Mouse (Mus musculus) cerebellum, postnatal 25 days (tissue): ENCODE results near the gene Cdc34.
"Not testable (repeated sequence)": the region's sequence is repeated elsewhere in the genome, so short reads cannot be mapped to it uniquely, and the experiment has no call there.

Experiments
- DNase-seq, 2 experiments: peaks; one replicate each; pipeline ENCODE4 v3.0.0; 2021; ENCODE audit warnings: mixed read lengths in 2 of 2

Gene Cdc34

DNA sequence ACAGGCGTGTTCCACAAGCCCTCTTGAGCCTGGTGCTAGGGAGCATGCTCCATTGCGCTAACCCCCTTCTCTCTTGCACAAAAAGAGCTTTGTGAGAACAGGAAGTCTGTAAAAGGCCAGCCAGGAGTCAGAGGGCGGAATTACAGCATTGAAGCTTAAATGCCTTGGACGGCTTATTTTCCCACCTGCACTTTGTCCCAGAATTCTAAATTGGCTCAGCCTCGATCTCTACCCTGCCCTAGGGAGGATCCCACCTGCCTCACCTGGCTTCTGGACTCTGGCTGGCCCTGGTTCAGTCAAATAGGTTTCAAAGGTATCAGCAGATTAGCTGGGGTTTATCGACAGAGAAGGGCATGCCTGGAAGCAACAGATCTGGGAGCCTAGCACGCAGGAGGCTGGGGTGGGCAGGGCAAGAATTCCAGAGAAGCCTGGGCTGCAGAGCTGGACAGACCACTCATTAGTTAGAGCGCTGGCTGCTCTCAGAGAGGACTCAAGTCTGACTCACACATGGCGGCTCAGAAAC is 14.2 kb downstream of the Cdc34 start:
- DNase-seq, result peak in 1 of 2 experiments; percentile 21

DNA sequence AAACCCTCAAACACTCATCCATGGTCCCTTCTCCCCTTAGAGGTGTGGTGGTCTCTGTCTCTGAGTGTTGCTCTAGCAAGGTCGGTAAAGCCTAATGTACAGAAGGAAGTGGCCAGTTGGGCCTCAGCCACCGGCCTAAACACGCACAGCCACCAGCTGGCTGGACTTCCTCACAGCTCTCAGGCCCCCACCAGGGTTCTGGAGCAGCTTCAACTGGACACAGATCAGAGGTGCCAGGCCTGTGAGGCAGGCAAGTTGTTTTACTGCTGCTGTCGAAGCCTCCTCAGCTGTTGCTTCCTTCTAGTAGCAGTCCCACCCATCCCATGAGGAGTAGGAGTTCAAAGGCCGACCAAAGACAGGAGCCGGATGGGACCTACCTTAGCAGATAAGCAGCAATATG is 15.9 kb downstream of the Cdc34 start:
- DNase-seq, result peak; percentile 93 to 95

DNA sequence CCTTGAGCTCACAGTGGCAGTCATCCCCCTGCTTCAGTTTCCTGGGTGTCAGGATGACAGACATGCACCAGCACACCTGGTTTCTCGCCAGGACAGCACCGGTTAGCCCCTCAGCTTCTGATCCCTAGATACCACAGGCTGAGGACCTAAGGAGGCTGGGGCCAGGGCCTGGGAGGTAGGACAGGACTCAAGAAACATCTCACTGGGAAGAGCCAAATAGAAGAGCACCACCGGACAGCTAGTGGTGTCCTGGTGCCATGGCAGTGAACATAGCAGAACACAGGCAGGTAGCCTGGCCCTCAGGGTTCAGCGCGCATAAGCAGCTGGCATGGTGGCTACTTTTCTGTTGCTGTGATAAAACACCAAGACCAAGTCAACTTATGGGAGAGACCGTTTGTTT is 16.5 kb downstream of the Cdc34 start:
- no peak for DNase-seq

DNA sequence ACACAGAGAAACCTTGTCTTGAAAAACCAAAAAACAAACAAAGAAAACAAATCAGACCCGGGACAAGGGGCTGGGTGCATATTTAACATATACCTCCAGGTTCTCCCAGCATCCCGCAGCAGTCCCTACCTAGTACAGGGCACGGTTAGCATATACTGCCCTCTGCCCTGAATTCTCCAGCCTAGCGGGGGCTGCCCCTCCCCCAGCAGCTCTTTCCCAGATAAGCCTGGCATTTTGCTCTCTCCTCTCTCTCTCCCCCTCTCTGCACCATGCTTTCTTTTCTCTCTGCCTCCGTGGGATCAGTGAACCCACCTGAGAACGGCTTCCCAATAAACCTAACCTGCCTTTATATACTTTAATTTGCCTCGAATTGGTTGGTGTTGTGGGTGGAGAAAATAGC is 18.7 kb downstream of the Cdc34 start:
- DNase-seq, result peak in 1 of 2 experiments; percentile 14

DNA sequence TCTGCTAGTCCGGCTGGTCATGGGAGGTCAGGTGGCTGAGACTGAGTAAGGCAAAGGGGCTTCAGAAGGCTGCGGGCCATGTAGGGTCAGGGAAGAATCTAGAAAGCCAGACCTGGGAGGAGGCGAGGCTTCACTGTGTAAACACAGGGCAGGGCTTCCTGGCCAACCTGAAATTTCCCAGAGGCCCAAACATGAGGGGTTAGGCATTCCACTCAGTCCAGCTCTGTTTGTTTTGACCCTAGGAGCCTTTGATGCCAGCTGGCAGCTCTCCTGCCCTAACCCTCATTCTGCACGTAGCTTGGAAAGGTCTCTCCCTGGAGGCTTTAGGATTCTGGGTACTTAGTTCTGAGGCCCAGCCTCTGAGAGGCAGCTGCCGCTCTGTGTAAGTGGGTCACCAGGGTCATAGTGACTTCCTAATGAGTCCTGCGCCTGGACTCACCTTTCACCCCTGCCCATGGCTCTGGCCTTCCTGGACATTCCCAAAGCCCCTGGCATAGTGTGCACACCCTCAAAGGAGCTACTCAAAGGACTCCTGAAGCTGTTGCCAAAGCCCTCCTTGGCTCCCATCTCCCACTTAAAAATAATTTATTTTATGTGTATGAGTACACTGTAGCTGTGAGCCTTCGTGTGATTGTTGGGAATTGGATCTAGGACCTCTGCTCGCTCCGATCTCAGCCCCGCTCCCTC is 19.6 kb downstream of the Cdc34 start:
- peak in 1 of 2 experiments; percentile 26 for DNase-seq

DNA sequence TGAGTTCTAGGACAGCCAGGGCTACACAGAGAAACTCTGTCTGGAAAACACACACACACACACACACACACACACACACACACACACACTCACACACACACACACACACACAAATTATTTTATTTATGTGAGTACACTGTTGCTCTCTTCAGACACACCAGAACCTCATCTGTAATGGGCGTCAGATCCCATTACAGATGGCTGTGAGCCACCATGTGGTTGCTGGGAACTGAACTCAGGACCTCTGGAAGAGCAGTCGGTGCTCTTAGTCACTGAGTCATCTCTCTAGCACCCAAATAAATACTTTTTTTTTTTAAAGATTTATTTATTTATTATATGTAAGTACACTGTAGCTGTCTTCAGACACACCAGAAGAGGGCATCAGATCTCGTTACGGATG is 21.0 kb downstream of the Cdc34 start:
- DNase-seq, result not testable (repeated sequence)

DNA sequence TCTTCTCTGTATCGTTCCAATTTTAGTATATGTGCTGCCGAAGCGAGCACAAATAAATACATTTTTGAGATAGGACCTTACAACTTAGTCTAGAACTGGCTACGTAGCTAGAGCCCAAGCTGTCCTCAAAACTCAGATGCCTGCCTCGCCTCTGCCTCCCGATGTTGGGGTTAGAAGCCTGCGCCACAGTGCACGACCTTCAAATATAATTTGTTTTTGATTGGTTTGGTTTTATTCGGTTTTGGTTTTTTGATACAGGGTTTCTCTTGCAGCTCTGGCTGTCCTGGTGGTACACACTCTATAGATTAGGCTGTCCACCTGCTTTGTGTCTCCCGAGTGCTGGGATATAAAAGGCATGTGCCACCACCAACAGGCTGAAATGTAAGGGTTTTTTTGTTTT is 21.5 kb downstream of the Cdc34 start:
- DNase-seq, result peak in 1 of 2 experiments; percentile 20

DNA sequence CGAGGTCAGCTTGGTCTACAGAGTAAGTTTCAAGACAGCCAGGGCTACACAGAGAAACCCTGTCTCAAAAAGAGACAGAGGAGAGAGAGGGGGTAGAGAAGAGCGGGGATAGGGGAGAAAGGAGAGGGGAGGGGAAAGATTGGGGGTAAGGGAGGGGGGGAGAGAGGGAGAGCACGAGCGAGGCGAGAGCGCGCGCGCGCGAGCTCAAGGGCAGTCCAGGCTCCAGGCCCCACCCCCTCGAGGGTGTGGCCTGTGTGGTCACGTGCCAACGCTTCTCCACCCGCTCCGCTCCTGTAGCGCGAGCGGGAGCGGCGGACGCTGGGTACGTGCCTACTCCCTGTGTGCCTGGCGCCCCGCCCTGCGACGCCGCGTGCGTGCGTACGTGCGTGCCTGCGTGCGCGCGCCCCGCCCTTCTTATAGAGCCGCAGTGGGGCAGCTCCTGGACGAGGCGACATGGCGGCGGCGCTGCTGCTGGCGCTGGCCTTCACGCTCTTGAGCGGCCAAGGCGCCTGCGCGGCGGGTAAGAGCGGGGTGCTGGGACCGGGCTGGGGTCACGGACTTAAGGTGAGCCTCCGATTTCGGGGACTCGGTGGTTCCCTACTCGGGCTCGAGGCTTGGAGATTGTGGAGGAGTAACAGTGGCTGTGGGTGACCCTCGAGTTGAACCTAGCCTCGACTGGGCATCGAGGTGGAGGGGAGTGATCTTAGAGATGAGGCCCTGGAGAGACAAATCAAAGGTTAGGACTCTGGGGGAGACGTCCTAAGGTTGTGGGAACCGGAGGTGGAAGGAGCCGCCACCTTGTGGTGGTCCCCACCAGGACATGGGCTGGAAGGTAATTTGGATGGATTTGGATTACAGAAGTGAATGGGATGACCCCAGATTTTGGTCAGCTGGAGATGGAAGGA is 22.3 kb downstream of the Cdc34 start, which contains the start of gene Bsg:
Bsg (plus strand) TSS at position 427 of the 905 bp plus-strand sequence.
- peak; percentile 99 to 100 for DNase-seq

DNA sequence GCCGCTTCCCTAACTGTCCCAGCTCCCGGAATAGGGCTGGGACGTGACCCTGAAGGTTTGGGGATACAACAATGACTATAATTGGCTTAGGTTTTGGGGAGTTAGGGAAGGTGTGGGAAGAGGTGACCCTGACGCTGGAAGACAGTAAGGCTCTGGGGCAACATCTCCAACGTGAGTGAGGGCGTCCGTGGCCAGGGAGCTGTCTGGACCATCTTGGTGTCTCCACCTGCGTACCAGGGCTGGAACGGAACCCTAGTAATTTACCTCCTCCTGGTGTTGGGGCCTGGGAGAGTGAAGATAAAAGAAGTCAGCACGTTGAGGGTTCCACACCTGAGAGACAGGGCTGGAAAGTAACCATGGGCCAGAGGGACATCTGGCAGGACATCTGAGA is 23.0 kb downstream of the Cdc34 start:
- no peak for DNase-seq

DNA sequence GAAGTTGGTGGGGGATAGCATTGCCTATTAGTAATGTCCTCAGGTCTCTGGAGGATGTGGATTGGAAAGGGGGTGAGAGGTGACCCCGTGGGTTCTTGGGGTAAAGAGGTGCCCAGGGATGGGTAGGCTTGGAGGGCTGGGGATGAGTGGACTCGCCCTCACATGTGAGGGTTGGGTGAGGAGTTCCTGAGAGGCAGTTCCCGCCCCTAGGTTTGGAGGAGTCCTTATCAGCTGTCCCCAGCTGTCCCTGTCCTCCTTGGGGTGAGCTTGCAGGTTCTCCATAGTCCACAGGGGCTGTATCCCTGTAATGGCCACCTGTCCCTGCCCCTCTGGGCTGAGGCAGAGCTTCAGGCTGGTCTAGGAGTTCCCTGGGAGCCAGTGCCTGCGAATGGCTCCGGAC is 24.0 kb downstream of the Cdc34 start:
- DNase-seq, result no peak

DNA sequence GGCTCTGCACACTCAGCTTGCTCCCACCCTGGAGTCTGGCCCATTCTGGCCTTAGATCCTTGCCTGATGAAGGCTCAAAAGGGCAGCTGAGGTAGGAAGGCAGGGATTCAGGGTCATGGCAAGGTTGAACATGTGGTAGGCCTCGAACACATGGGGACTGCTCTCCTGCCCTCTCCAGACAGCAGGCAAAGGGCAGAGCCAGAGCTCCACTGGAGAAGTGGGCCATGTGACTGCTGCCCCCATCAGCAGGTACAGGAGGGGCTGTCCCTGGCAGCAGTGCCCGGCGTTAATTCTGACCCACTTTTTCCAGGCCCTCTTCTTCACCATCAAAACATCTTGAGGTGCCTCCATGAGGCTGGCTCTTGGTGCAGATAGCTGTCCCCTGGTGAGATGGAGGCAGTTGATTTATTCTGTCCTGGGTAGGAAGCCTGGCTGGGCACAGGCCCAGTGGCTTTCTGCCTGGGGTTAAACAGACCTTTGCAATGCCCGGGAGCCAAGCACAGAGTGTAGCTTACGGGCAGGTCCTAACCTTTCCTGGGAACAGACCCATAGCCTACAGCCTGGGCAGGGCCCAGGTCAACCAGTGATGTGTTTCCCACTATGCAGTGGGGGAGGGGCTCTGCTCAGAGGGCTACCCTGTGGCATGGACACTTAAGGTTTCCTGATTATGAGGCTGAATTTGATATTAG is 24.6 kb downstream of the Cdc34 start:
- DNase-seq, result peak; percentile 64 to 66

DNA sequence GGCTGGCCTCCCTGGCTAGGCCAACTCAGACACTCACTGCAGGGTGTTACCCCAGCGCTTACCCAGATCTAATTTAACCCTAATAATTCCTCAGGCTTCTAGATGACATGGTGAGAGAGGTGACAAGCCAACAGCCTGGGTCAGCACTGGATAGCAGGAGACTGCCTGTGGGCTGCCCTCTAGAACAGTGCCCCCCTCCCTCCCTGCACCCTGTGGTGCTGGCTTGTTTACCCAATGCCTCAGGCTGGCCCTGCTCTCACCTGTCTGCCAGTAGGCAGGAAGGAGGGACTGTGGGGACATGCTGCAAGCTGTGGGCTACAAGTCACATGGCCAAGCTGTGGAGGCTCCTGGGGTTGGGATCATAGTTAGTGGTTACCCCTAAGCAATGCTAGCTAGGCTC is 25.2 kb downstream of the Cdc34 start:
- peak; percentile 75 to 80 for DNase-seq

DNA sequence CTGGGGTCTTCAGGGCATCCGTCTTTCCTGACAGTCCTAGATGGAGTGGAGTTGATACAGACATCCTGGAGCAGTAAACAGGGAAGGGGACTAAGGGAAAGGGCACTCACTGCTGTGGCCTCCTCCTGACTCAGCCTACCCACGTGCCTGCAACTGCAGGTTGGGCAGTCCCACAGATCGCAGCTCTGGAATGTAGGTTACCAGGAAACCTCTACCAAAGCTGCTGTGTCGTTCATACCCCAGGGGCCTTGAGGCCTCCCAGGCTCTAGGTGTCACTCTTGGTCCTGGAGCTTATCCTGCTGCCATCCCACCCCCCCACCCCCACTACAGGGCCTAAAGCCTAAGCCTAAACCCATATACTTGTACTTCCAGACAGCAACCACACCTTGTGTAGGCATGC is 25.8 kb downstream of the Cdc34 start:
- no peak for DNase-seq

DNA sequence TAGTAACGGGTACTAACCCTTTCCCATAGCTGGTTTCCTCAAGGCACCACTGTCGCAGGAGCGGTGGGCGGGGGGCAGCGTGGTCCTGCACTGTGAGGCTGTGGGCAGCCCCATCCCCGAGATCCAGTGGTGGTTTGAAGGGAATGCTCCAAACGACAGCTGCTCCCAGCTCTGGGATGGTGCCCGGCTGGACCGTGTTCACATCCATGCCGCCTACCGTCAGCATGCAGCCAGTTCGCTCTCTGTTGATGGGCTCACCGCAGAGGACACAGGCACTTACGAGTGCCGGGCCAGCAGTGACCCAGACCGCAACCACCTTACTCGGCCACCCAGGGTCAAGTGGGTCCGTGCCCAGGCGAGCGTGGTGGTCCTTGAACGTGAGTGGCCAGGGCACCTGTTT is 26.7 kb downstream of the Cdc34 start:
- DNase-seq, result no peak

DNA sequence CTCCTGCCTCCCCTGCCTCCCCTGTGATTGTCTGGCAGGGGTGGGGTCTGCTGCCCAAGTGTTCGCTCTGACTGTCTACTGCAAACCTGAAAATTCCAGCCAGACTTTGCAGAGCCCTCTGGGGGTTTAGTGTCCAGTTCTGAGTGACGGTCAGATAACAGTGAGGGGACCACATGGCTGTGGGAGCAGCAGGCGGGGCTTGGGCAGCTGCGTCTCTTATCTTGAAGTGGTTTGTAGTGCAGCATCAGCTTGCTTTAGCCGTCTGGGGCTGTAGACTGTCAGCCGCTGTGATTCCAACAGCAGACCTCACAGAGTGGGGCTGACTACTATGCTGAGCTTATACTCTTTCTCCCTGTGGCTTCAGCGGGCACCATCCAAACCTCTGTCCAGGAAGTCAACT is 27.3 kb downstream of the Cdc34 start:
- DNase-seq, result no peak

DNA sequence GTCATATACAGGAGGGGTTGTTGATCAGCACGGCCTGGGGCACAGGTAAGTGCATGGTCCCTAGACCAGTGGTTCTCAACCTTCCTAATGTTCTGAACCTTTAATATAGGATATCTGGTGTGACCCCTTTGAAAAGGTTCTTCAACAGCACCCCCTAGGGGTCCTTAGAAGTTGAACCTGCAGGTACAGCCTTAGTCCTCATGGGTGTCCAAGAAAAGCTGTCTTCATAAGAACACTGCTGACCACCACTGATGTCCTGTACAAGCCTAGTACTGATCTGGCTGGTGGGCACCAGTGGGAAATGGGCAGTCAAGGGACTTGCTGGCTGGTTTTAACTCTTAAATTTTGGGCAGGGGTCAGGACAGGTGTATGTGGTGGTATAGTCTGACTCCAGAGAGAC is 30.0 kb downstream of the Cdc34 start:
- no peak for DNase-seq

DNA sequence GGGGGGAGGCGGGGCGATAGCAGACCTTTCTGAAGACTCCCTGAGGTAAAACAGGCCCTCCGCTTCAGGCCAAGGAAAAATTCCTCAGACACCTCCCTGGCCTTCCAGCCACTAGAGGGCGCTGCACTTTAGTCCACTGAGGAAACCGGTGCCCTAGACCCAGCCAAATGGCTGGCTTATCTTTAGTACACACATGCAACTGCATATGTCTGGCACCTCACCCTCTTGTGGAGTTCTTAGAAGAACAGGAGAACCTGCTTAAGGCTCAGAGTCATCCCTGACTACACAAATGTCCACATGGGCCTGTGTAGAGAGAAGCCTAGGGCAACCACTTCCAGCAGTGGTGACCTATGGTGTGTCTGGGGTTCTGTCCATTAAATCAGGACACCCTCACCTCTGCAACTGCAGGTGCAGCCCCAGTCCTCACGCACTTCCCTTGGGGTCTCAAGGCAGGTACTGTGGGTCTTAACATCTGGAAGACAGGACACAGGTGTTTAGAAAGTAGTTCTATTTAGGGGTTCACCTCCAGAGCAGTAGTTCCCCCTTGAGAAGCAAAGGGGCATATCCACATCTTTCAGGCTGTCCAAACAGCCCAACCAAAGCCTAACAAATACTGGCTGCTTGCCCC is 30.6 kb downstream of the Cdc34 start:
- DNase-seq, result peak; percentile 87 to 94

DNA sequence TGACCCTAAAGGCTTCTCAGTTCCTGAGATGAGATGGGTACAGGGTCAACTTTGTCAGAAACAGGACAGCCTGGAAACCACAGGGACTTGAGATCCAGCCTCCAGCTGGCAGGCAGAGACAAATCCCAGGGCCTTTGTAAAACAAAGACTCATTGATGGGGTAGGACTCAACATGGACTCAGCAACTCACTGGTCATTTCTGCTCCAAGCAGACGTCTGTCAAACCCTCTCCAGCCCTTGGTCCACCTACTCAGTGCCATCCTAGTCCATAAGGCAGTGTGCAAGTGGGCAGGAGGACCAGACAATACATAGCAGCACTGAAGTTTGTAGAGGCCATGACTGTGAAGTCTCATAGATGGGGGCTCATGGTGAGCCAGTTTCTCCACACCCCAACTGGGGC is 31.2 kb downstream of the Cdc34 start:
- no peak for DNase-seq

DNA sequence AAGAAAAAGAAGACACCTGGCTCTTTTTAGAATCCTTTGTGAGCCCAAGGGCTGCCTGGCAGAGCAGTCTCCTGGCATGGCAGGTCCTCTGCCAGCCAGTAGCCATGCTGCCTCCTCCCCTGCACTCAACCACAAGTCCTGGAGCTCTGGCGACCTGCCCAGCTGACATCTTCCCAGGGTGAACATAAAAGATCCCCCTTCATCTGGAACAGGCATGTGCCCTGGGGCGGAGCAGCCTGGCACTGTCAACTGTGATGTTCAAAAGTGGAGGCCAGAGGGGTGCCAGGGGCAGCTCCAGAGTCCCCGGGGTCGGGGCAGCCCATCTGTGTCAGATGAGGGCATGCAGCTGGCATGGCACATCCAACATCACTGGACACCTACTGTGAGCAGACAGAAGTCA is 33.0 kb downstream of the Cdc34 start:
- DNase-seq, result peak in 1 of 2 experiments; percentile 64

DNA sequence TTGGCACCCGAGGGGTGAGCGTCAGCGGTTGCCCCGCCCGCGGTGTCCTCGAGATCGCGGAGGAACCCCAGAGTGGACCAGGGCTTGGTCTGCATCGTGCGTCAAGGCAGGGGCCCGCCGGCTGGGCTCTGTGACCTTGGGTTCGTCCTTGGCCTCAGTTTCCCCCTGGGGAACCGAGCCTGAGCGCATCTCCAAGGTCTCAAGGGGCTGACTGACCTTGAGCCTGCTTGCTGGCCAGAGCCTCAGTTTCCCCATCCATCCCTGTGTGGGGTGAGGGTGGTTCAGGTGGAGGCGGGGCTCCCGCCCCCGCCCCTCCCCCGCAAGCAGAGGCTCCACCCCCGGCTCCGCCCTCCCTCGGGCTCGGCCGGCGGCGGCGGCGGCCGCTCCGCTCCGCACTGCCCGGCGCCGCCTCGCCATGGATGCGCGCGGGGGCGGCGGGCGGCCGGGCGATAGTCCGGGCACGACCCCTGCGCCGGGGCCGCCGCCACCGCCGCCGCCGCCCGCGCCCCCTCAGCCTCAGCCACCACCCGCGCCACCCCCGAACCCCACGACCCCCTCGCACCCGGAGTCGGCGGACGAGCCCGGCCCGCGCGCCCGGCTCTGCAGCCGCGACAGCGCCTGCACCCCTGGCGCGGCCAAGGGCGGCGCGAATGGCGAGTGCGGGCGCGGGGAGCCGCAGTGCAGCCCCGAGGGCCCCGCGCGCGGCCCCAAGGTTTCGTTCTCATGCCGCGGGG is 34.4 kb downstream of the Cdc34 start, which contains the start of gene Hcn2:
Hcn2 (plus strand) TSS at position 381 of the 734 bp plus-strand sequence.
- DNase-seq, result peak; percentile 73 to 86

DNA sequence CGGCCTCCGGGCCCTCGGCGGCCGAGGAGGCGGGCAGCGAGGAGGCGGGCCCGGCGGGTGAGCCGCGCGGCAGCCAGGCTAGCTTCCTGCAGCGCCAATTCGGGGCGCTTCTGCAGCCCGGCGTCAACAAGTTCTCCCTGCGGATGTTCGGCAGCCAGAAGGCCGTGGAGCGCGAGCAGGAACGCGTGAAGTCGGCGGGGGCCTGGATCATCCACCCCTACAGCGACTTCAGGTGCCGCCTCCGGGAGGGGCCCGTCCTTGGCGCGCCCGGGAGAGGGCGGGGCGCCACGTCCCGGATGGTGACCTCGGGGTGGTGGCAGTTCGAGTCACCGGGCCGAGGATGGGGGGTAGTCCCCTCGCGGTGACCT is 35.0 kb downstream of the Cdc34 start:
- peak; percentile 72 to 81 for DNase-seq
